Mouse (Mus musculus): Measurements from ENCODE around the gene Ppp1r9a.

- no peak for TF ChIP-seq CTCF (IDR thresholded peaks at IDR 0.05; ENCODE audit: extremely low read depth, insufficient read depth, insufficient read length, insufficient replicate concordance)
- TF ChIP-seq POLR2A (IDR thresholded peaks at IDR 0.05; ENCODE audit: low read depth, low read length) = no peak
Measured at GRCm38 (mm10) chr6:4977515-4977914, 74.8 kb downstream of the Ppp1r9a start.
